7 mouse cellular contexts compared by ENCODE assay signal in genomic region chr11:22286885-22287512, GRCm38 (mm10). TPM values are rescaled to one million over a fixed set of nuclear protein-coding genes. Genes with fewer than 3 reads are reported as not detected.
DNase-seq lines count a peak whose midpoint lies in the region; ATAC-seq lines count a peak whose summit lies in the region.

No protein-coding gene starts in this region.

- no peaks in the 10 kb centered on the region for H3K9me3 ChIP-seq in intestine, embryonic 16.5 days (ENCODE audit: control insufficient read depth, low read length)
- H3K9me3 ChIP-seq in midbrain, embryonic 11.5 days (ENCODE audit: control insufficient read depth, low read length): no peaks in the 10 kb centered on the region

- no peaks in the 10 kb centered on the region for H3K27me3 ChIP-seq in intestine, embryonic 16.5 days (replicated peaks; ENCODE audit: control insufficient read depth, insufficient read depth, low read length)
- H3K27me3 ChIP-seq in midbrain, embryonic 11.5 days (ENCODE audit: control insufficient read depth, insufficient read depth, low read length): no peaks in the 10 kb centered on the region

- H3K4me1 ChIP-seq in intestine, embryonic 16.5 days (ENCODE audit: control insufficient read depth, insufficient read depth, low read length): peaks cover 5% of the 10 kb centered on the region; the same call in 1 of the 2 replicates
- peaks cover 19% of the 10 kb centered on the region for H3K4me1 ChIP-seq in midbrain, embryonic 11.5 days (ENCODE audit: control insufficient read depth, insufficient read depth, low read length)

- WGBS in intestine, embryonic 16.5 days: under 1% methylated on average over 31 of the region's 43 CpGs
- 2% methylated on average over 36 of the region's 43 CpGs for WGBS in midbrain, embryonic 11.5 days

- intact Hi-C loops in left cerebral cortex, postnatal 36 days (cut with DNase I): loop anchor here (2.0 to 10.0 kb wide), 4 partner anchors 60 to 688 kb away; partner anchors contain the start of genes Tmem17 and Zrsr1

- H3K9ac ChIP-seq in intestine, embryonic 16.5 days (ENCODE audit: low read depth, low read length): peak overlapping the region; percentile 88
- peak overlapping the region; percentile 88 for H3K9ac ChIP-seq in midbrain, embryonic 11.5 days (ENCODE audit: low read length)

- peak overlapping the region; percentile 79 for H3K4me2 ChIP-seq in intestine, embryonic 16.5 days (ENCODE audit: low read depth, low read length)
- peak overlapping the region; percentile 74 for H3K4me2 ChIP-seq in midbrain, embryonic 11.5 days

- H3K36me3 ChIP-seq in intestine, embryonic 16.5 days (ENCODE audit: control insufficient read depth, insufficient read depth, low read length): no peaks in the 10 kb centered on the region
- H3K36me3 ChIP-seq in midbrain, embryonic 11.5 days (ENCODE audit: control insufficient read depth, insufficient read depth, low read length): no peaks in the 10 kb centered on the region

- peak overlapping the region; percentile 89 for H3K4me3 ChIP-seq in intestine, embryonic 16.5 days (ENCODE audit: low read length)
- peak overlapping the region; percentile 75 for H3K4me3 ChIP-seq in midbrain, embryonic 11.5 days (ENCODE audit: low read depth, low read length)

- DNase-seq in adrenal gland, adult 8-10 months: peak; percentile 95
- peak; percentile 96 for DNase-seq in embryo, embryonic 9.5 days (ENCODE audit: extremely low spot score)
- DNase-seq in gastrocnemius, postnatal 4 days (ENCODE audit: low spot score in 2 of 2): peak; percentile 88 to 91
- peak; percentile 96 to 97 for DNase-seq in left cerebral cortex, postnatal 36 days (ENCODE audit: low spot score in 2 of 2)
- DNase-seq in midbrain, embryonic 11.5 days (ENCODE audit: low spot score, missing footprints): peak; percentile 99
- peak; percentile 98 for DNase-seq in skeletal muscle tissue, adult 2 months (ENCODE audit: low read depth, low spot score)

- ATAC-seq in intestine, embryonic 16.5 days: peak; percentile 100
- ATAC-seq in midbrain, embryonic 11.5 days (ENCODE audit: low FRiP score): peak; percentile 100

- peak overlapping the region; percentile 85 for H3K27ac ChIP-seq in intestine, embryonic 16.5 days (ENCODE audit: low read length)
- peak overlapping the region; percentile 87 for H3K27ac ChIP-seq in midbrain, embryonic 11.5 days (ENCODE audit: low read depth, low read length)

RNA-seq across cellular contexts. Expression of gene Ehbp1, which starts 55.1 kb away (rescaled TPM):
- 10 to 100 TPM; 22.1 to 35.4 (median 32.0) TPM for total RNA-seq in adrenal gland, adult 8-10 months (2022)
- 10 to 100 TPM; 36.8 to 44.8 TPM for total RNA-seq in gastrocnemius, postnatal 4 days (2021)
- 6.9 and 8.2 TPM in 2 replicates for polyA plus RNA-seq in intestine, embryonic 16.5 days (2015; fragmentation: Nextera tagmentation; extraction: Ambion mirVana)
- total RNA-seq in left cerebral cortex, postnatal 36 days (2021): 10 to 100 TPM; 50.5 to 57.5 TPM
- polyA plus RNA-seq in midbrain, embryonic 11.5 days (2014; fragmentation: Nextera tagmentation; extraction: Ambion mirVana): 16.7 and 17.1 TPM in 2 replicates

Comparison
In these comparisons a context has a peak if more than half of its experiments do, and no peak if none do; other contexts are left out.
1. Peak in every context shown above with its lines: DNase-seq, ATAC-seq, H3K4me3 ChIP-seq and H3K27ac ChIP-seq.